Mouse (Mus musculus) mesoderm, embryonic 11.5 days (tissue): Measurements from ENCODE around the gene Gm10382.

ENCODE experiments used
- DNase-seq: peaks from one replicate; pipeline ENCODE4 v3.0.0-alpha.2; 2012; ENCODE audit warnings: low read depth, low spot score

Gene Gm10382

GRCm38 (mm10) chr5:125389131-125389578 lies at the start of gene Gm10382:
Gene Gm10382, plus strand, starts transcription at chr5:125389322.
- DNase-seq = peak; percentile 87

- DNase-seq = no peak
Measured at GRCm38 (mm10) chr5:125339851-125340531, 49.1 kb upstream of the Gm10382 start.

GRCm38 (mm10) chr5:125340547-125341262 lies 48.4 kb upstream of the Gm10382 start, which contains the start of gene Scarb1:
Gene Scarb1, minus strand, starts transcription at chr5:125341094.
- peak; percentile 83 for DNase-seq

- DNase-seq = no peak
Measured at GRCm38 (mm10) chr5:125341459-125342090, 47.5 kb upstream of the Gm10382 start.

GRCm38 (mm10) chr5:125344296-125344695 lies 44.8 kb upstream of the Gm10382 start:
- no peak for DNase-seq

- no peak for DNase-seq
Measured at GRCm38 (mm10) chr5:125348067-125348466, 41.1 kb upstream of the Gm10382 start.

DNA sequence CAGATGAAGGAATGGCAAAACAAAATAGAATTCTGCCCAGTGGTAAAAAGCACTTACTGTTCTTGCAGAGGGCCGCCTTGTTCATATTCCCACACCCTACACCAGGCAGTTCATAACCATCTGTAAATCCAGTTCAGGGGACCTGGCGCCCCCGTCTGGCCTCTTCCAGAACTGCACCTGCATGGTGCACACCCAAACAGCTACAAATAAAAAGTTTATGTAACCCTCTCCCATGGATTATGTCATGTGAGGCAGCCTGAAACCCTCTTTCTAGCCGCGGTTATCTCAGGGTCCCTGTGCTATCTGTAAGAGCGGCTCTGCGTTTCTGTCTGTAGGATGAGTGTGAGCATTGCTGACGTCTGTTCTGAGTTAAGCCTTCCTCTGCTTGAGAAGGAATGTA lies 40.6 kb upstream of the Gm10382 start:
- peak; percentile 54 for DNase-seq

DNA sequence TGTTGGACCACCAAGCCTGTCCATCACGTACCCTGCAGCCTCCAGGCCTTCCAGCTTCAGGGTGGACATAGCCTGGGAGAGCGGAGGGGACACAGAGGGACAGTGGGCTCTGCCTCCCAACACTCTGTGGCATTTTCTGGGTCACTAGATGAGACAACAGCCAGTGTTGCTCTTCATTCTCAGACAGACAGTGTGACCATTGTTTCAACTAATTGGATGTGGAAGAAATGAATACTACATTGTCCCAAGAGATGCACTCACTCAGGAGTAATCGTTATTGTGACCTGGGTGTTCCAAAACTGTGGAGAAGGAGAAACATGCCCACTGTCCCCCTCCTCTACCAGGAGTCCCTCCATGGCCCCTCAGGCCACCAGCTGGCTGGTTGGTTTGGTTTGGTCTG lies 39.7 kb upstream of the Gm10382 start:
- no peak for DNase-seq

- DNase-seq = no peak
Measured at GRCm38 (mm10) chr5:125351057-125351456, 38.1 kb upstream of the Gm10382 start.

DNA sequence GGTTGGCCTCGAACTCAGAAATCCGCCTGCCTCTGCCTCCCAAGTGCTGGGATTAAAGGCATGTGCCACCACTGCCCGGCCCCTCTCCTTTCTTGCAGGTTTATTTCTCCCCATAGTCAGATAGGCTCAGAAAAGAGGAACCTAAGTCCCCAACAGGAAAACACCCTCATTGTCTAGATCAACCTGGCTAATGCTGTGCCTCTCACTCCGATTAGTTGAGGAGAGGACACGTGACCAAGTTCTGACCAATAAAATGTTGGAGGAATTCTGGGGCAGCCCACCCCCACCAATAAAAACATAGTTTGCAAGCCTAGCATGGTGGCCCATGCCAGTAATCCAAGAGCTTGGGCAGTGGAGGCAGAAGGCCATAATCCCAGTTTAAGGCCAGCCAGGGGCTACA lies 37.2 kb upstream of the Gm10382 start:
- no peak for DNase-seq

GRCm38 (mm10) chr5:125352781-125353294 lies 36.3 kb upstream of the Gm10382 start:
- no peak for DNase-seq

DNA sequence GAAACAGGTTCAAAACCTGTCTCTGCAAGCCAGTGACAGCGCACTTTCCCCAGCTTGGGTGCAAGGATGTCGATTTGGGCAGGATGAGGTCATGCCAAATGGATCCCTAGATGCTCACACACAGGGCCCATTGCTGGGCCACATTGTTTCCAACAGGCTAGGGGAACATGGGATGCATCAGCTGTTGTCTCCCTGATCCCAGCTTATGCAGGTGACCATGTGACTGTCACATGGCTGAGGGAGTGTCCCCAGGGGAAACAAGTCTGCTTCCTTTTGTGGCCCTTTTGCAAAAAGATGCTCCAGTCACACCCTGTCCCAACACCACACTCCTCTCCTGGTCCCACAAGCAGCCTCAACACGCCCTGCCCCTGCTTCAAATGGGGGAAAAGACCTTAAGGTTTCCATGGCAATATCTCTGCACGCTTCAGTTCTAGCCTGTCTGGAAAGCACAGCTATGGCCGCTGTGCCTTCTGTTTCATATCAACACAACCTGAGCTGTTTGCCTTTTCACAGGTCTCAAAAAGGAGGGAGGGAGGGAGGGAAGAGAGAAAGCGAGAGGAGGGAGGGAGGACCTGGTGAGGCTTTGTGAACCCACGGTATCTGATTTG lies 34.1 kb upstream of the Gm10382 start:
- DNase-seq = no peak

- DNase-seq = no peak
Measured at GRCm38 (mm10) chr5:125355650-125356049, 33.5 kb upstream of the Gm10382 start.

GRCm38 (mm10) chr5:125357543-125358269 lies 31.4 kb upstream of the Gm10382 start:
- DNase-seq = no peak

DNA sequence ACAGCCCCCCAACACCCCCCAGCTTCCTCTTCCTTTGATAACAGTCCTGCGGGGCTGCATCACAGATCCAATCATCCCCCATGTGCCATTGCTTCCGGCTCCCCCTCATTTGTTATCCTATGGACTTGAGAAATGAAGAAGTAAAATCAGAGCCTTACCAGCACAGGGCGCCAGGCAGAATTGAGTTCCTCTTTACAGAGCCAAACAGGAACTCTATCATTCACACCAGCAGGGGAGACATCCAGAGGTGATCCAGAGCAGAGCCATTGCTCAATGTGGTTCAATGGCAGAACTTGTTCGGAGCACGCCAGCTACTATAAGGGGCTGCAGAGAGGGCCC lies 30.9 kb upstream of the Gm10382 start:
- no peak for DNase-seq

GRCm38 (mm10) chr5:125360566-125360965 lies 28.6 kb upstream of the Gm10382 start:
- no peak for DNase-seq

DNA sequence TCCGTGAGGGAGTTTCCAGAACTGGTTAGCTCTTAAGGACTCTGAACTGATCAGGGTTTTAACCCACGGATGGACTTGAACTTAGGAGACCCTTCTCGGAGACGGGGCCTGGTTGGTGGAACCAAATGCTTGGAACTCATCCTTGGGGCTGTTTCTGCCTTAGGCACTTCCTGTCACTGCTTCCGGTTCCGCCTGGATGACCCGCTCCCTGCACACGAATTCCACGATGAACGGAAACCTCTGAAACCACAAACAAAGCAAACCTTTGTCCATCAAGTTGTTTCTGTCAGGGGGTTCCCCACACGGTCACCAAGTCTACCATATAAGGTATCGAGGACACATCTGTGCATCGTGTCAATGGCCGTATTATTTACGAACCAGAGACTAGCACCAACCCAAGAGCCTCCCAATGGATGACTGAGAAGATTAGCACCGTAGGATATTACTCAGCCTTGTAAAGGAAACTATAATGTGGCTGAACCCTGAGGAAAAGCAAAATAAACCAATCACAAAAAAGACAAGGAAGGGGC lies 28.1 kb upstream of the Gm10382 start:
- DNase-seq = no peak

- DNase-seq = no peak
Measured at GRCm38 (mm10) chr5:125363894-125364293, 25.2 kb upstream of the Gm10382 start.

DNA sequence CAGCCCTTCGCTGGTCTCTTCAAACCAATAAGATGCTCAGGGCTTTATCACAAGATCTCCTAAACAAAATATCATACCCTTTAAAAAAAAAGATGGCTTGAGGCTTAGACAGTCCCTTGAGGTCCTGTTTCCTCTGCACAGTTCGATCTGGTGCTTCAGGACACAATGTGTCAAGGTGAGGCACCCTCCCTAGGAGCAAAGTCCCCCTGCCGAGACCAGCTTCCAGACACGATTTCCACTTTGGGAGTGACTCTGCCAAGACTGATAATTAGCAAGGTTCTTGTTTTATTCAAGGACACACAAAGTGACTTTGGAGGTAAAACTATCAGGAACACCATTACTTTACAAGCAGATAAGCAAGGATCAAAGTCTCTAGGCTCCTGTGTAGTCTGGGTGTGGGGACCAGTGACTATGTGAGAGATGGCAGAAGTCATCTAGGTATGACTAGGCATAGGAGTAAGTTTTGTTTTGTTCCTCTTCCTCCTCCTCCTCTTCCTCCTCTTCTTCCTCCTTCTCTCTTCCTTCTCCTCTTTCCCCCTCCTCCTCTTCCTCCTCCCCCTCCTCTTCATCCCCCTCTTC lies 24.2 kb upstream of the Gm10382 start:
- no peak for DNase-seq

DNA sequence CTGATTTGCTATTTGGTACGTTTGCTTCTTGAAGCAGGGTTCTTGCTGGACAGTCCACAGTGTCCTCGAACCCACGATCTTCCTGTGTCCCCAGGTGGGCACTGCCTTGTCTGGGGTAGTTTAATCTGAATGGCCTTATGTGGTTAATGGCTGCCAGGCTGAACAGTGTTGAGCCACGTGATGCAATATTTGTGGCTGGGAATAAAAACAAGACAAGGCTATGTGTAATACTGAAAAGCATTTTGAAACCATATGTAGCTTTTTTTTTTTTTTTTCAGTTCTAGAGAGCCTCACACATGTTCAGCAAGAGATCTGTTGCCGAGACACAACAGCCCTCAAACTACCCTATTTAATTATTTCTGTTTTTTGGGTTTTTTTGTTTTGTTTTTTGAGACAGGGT lies 21.0 kb upstream of the Gm10382 start:
- no peak for DNase-seq

- peak; percentile 73 for DNase-seq
Measured at GRCm38 (mm10) chr5:125368568-125368967, 20.6 kb upstream of the Gm10382 start.
